Mouse (Mus musculus) inflammation-experienced regulatory T-cells (primary cell): ENCODE results near the gene Akap4. TPM values are rescaled to one million over a fixed set of nuclear protein-coding genes. Genes with fewer than 3 reads are reported as not detected.

Source experiments
- polyA plus RNA-seq, 2 experiments: library from polyadenylated mRNA; unstranded; fragments of 100-300 nt; shearing (Covaris generic); gene quantifications; one replicate each; pipeline ENCODE4 v1.2.1; 2017

Gene Akap4
- not detected for polyA plus RNA-seq

DNA sequence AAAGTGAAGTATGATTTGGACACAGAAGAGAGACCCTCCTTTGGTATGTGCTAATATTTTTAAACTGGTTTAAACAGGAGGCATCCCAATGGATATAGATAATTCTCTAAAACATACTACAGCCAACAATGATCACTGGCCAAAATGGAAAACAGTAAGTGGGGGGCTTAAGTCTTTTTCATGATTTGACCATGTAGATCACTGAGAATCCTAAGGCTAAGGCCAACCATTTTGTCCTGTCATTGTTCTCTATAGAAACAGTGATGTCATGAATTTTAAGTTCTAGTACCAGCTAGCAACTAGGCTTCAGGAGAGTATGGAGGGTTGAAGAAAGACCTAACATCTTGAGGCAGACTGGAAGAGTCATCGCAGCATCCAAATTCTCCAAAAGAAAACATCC, at the start of gene Akap4:
TSS of gene Akap4 (plus strand) at position 301 of the 400 bp plus-strand sequence.

GRCm38 (mm10) chrX:7041519-7041918, 25.8 kb upstream of the Akap4 start, which contains the start of gene Ccnb3:
Gene Ccnb3 (minus strand): TSS chrX:7041619.

Other genes starting within 250 kb of the Akap4 start
- gene Ccnb3, start 25.9 kb upstream of the Akap4 start, polyA plus RNA-seq: not detected